Mouse (Mus musculus): ENCODE measurements at regions not wholly inside any gene's neighbourhood (a gene's known extent, or its start where the extent isn't known, plus 50 kb on each side); places are given as distances from the start of the nearest gene placed in this dataset.

DNA sequence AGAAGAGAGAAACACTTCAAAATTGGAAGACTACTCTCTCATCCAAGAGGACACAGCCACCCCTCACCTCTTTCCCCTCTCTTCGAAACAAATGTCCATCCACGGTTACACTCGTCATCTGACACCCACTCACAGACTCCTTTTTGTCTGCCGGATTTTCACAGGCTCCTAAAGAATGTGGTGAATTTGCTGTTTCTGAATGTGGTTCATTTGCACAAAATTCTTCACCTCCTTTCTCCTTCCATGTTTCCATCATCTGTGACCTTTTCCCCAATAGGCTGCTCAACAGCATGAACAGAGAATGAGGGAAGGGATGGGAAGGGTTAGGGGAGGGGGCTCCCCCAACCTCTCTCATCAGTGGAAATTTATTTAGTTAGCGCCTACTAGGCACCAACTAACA is 122.4 kb downstream of the Nuak1 start:
- DNase-seq, result no peak
